Mouse (Mus musculus) midbrain, embryonic 11.5 days (tissue): ENCODE measurements around the gene Sirpa. TPM values are rescaled to one million over a fixed set of nuclear protein-coding genes. Genes with fewer than 3 reads are reported as not detected.

Experiments used
- ATAC-seq: fragments of 200-750 bp; cut with Nextera tagmentation; 2 replicates; pipeline ENCODE4 v1.8.0; 2017; ENCODE audit warnings: moderate TSS enrichment, moderate library complexity; ENCODE audit not compliant: low FRiP score
- DNase-seq: peaks from one replicate; pipeline ENCODE4 v3.0.0; 2015; ENCODE audit warnings: low spot score; ENCODE audit errors: missing footprints
- H3K27ac ChIP-seq: fragments of 300-500 bp; sonication (generic); 2 replicates; pipeline ENCODE4 v1.5.1; 2014; ENCODE audit warnings: low read depth, low read length
- H3K27me3 ChIP-seq: fragments of 300-500 bp; sonication (generic); 2 replicates; pipeline ENCODE4 v1.6.1; 2014; ENCODE audit warnings: mild to moderate bottlenecking, low read length, moderate library complexity, mixed read lengths; ENCODE audit not compliant: control insufficient read depth, insufficient read depth
- H3K36me3 ChIP-seq: fragments of 300-500 bp; sonication (generic); 2 replicates; pipeline ENCODE4 v1.6.1; 2014; ENCODE audit warnings: mild to moderate bottlenecking, low read length, moderate library complexity, mixed read lengths; ENCODE audit not compliant: control insufficient read depth, insufficient read depth
- H3K4me1 ChIP-seq: fragments of 300-500 bp; sonication (generic); 2 replicates; pipeline ENCODE4 v1.6.1; 2014; ENCODE audit warnings: low read length; ENCODE audit not compliant: control insufficient read depth, insufficient read depth
- H3K4me2 ChIP-seq: fragments of 300-500 bp; sonication (generic); 2 replicates; pipeline ENCODE4 v1.6.1; 2014; ENCODE audit warnings: mild to moderate bottlenecking, moderate library complexity
- H3K4me3 ChIP-seq: fragments of 300-500 bp; sonication (generic); 2 replicates; pipeline ENCODE4 v1.5.1; 2014; ENCODE audit warnings: low read depth, low read length
- H3K9ac ChIP-seq: fragments of 300-500 bp; sonication (generic); 2 replicates; pipeline ENCODE4 v1.6.1; 2014; ENCODE audit warnings: low read length
- H3K9me3 ChIP-seq: fragments of 300-500 bp; sonication (generic); 2 replicates; pipeline ENCODE4 v1.6.1; 2016; ENCODE audit warnings: low read length; ENCODE audit not compliant: control insufficient read depth
- WGBS: fragments of 180-500 bp; shearing (Covaris S2); extraction: QIAGEN DNeasy Blood & Tissue Kit; methylation state at CpG from one replicate; pipeline ENCODE4 v1.1.7; 2014; 5-methylcytosine and 5-hydroxymethylcytosine counted together
- polyA plus RNA-seq: library from polyadenylated mRNA; unstranded; fragments of >200 nt; fragmentation: Nextera tagmentation; extraction: Ambion mirVana; gene quantifications from 2 replicates; pipeline ENCODE4 v1.2.1, GENCODE M21; 2014

The Sirpa gene
- polyA plus RNA-seq, 1 experiment from 2014 or later = 17.9 TPM

- Histone ChIP-seq H3K4me1 (peaks cover 15% of the 10 kb centered on the region), H3K27me3 (peaks cover 2% of the 10 kb centered on the region; the same call in 1 of the 2 replicates), H3K9ac (no peak overlapping the region), H3K4me3 (no peak overlapping the region), H3K27ac (no peak overlapping the region), H3K36me3 (no peaks in the 10 kb centered on the region), H3K9me3 (no peaks in the 10 kb centered on the region), H3K4me2 (no peak overlapping the region)
- no peak for ATAC-seq
- DNase-seq = peak; percentile 73
- 88% methylated on average over 8 of the region's 8 CpGs for WGBS
Observed at GRCm38 (mm10) chr2:129576611-129577447, 15.8 kb upstream of the Sirpa start.

GRCm38 (mm10) chr2:129580656-129581055, 12.0 kb upstream of the Sirpa start:
- no peaks in the 10 kb centered on the region for H3K9me3 ChIP-seq
- WGBS = 87% methylated on average over 4 of the region's 4 CpGs
- H3K4me2 ChIP-seq = no peak overlapping the region
- no peak overlapping the region for H3K27ac ChIP-seq
- H3K4me1 ChIP-seq = no peaks in the 10 kb centered on the region
- H3K4me3 ChIP-seq = no peak overlapping the region
- DNase-seq (no peak), ATAC-seq (no peak)
- no peaks in the 10 kb centered on the region for H3K27me3 ChIP-seq
- H3K36me3 ChIP-seq = no peaks in the 10 kb centered on the region
- no peak overlapping the region for H3K9ac ChIP-seq

- WGBS = 70% methylated on average over 3 of the region's 3 CpGs
- H3K27ac ChIP-seq = no peak overlapping the region
- no peak overlapping the region for H3K4me3 ChIP-seq
- no peaks in the 10 kb centered on the region for H3K4me1 ChIP-seq
- DNase-seq = no peak
- no peak for ATAC-seq
- no peaks in the 10 kb centered on the region for H3K27me3 ChIP-seq
- H3K4me2 ChIP-seq = no peak overlapping the region
- H3K36me3 ChIP-seq = no peaks in the 10 kb centered on the region
- H3K9ac ChIP-seq = no peak overlapping the region
- H3K9me3 ChIP-seq = no peaks in the 10 kb centered on the region
Observed at GRCm38 (mm10) chr2:129581826-129582225, 10.8 kb upstream of the Sirpa start.

- H3K9ac ChIP-seq = no peak overlapping the region
- 93% methylated on average over 4 of the region's 4 CpGs for WGBS
- no peak overlapping the region for H3K4me2 ChIP-seq
- H3K9me3 ChIP-seq = no peaks in the 10 kb centered on the region
- H3K27ac ChIP-seq = no peak overlapping the region
- no peaks in the 10 kb centered on the region for H3K27me3 ChIP-seq
- H3K4me1 ChIP-seq = no peaks in the 10 kb centered on the region
- no peaks in the 10 kb centered on the region for H3K36me3 ChIP-seq
- no peak for DNase-seq
- H3K4me3 ChIP-seq = no peak overlapping the region
- ATAC-seq = no peak
Observed at GRCm38 (mm10) chr2:129582261-129582660, 10.4 kb upstream of the Sirpa start.

- no peak overlapping the region for H3K27ac ChIP-seq
- H3K27me3 ChIP-seq = no peaks in the 10 kb centered on the region
- H3K4me3 ChIP-seq = no peak overlapping the region
- H3K4me1 ChIP-seq = no peaks in the 10 kb centered on the region
- H3K9me3 ChIP-seq = no peaks in the 10 kb centered on the region
- DNase-seq = no peak
- WGBS = 10% methylated on average over 1 of the region's 1 CpGs
- no peaks in the 10 kb centered on the region for H3K36me3 ChIP-seq
- no peak overlapping the region for H3K4me2 ChIP-seq
- no peak for ATAC-seq
- no peak overlapping the region for H3K9ac ChIP-seq
Observed at GRCm38 (mm10) chr2:129584905-129585304, 7.7 kb upstream of the Sirpa start.

- no peaks in the 10 kb centered on the region for H3K9me3 ChIP-seq
- DNase-seq (peak; percentile 47), ATAC-seq (no peak)
- 80% methylated on average over 11 of the region's 11 CpGs for WGBS
- no peak overlapping the region for H3K27ac ChIP-seq
- H3K4me2 ChIP-seq = no peak overlapping the region
- no peak overlapping the region for H3K4me3 ChIP-seq
- H3K27me3 ChIP-seq = no peaks in the 10 kb centered on the region
- no peaks in the 10 kb centered on the region for H3K4me1 ChIP-seq
- H3K36me3 ChIP-seq = no peaks in the 10 kb centered on the region
- no peak overlapping the region for H3K9ac ChIP-seq
Observed at GRCm38 (mm10) chr2:129585904-129586514, 6.6 kb upstream of the Sirpa start.

- no peak overlapping the region for H3K9ac ChIP-seq
- no peaks in the 10 kb centered on the region for H3K9me3 ChIP-seq
- H3K36me3 ChIP-seq = no peaks in the 10 kb centered on the region
- 51% methylated on average over 3 of the region's 3 CpGs for WGBS
- H3K27me3 ChIP-seq = peaks cover 3% of the 10 kb centered on the region; the same call in 1 of the 2 replicates
- H3K4me3 ChIP-seq = no peak overlapping the region
- no peak overlapping the region for H3K27ac ChIP-seq
- peaks cover 4% of the 10 kb centered on the region for H3K4me1 ChIP-seq
- no peak for ATAC-seq
- no peak overlapping the region for H3K4me2 ChIP-seq
- peak; percentile 71 for DNase-seq
Observed at GRCm38 (mm10) chr2:129587241-129587640, 5.4 kb upstream of the Sirpa start.

- ATAC-seq (no peak), DNase-seq (peak; percentile 61)
- no peaks in the 10 kb centered on the region for H3K36me3 ChIP-seq
- H3K9me3 ChIP-seq = no peaks in the 10 kb centered on the region
- H3K27ac ChIP-seq = no peak overlapping the region
- no peak overlapping the region for H3K4me2 ChIP-seq
- 17% methylated on average over 7 of the region's 7 CpGs for WGBS
- peaks cover 8% of the 10 kb centered on the region for H3K4me1 ChIP-seq
- peaks cover 3% of the 10 kb centered on the region; the same call in 1 of the 2 replicates for H3K27me3 ChIP-seq
- H3K9ac ChIP-seq = no peak overlapping the region
- H3K4me3 ChIP-seq = no peak overlapping the region
Observed at GRCm38 (mm10) chr2:129587825-129588251, 4.8 kb upstream of the Sirpa start.

GRCm38 (mm10) chr2:129591897-129592296, 738 bp upstream of the Sirpa start:
- ATAC-seq = no peak
- Histone ChIP-seq H3K9me3 (no peaks in the 10 kb centered on the region), H3K4me1 (peaks cover 18% of the 10 kb centered on the region), H3K4me3 (no peak overlapping the region; the same call in 1 of the 2 replicates), H3K36me3 (no peaks in the 10 kb centered on the region), H3K9ac (peak overlapping the region; percentile 80; the same call in 1 of the 2 replicates), H3K27ac (no peak overlapping the region), H3K4me2 (0 out of 2 replicates have a peak overlapping the region, but pooled peaks have one; percentile 80), H3K27me3 (peaks cover 3% of the 10 kb centered on the region; the same call in 1 of the 2 replicates)
- DNase-seq = peak; percentile 81
- WGBS = 80% methylated on average over 4 of the region's 4 CpGs
